Mouse (Mus musculus) right cerebral cortex, adult 18-20 months (tissue): ENCODE measurements at regions not wholly inside any gene's neighbourhood (a gene's known extent, or its start where the extent isn't known, plus 50 kb on each side); places are given as distances from the start of the nearest gene placed in this dataset.
"Not testable (repeated sequence)": the region's sequence is repeated elsewhere in the genome, so short reads cannot be mapped to it uniquely, and the experiment has no call there.

Experiments
- DNase-seq: peaks from one replicate; pipeline ENCODE4 v3.0.0; 2022; ENCODE audit warnings: mixed read lengths

DNA sequence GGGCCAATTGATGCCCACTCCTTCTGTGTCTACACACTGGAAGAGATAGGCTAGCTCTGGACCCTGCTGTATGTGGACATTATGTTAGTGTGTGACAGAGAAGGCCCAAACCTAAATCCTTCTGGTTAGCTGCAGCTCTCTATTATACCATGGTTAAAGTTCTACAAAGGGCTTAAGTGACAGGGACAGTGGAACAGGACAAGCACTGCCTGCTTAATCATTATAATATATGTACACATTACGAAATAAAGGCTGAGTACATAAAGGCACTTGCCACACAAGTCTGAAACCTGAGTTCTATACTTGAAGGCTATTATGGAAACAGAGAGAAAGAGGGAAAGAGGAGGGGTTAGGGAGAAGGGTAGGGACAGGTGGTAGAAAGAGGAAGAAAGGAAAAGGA is 55.2 kb downstream of the Rdh14 start:
- no peak for DNase-seq

DNA sequence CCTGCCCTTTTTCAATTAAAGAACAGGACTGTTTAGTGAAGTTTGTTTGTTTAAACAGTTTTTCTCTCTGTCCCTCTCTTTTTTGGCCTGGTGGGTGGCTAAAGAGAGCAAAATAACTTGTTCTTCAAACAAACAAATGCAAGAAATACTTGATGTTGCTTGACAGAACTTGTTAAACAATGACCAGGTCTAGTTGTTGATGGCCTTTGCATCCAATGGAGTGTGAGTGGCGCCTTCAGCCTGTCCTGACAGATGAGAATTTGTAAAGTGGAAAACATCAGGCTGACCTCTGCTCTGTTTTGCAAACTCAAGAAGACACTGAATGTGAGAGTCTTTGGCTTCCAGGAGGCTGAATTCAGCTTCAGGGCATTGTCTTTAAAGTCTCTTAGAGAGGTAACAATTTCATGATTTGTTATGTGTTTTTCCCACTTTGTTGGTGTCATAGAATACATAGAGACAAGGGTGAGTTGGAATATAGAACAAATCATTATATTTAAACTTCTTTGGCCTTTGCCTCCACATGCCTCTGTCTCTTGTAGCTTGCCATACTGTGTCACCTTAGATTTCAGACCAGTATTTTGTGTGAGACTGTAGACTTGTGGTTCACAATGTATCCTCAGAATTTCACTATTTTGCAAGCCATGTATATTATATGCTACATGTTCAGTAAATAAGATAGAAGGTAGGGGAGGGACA is 67.5 kb downstream of the Rdh14 start:
- no peak for DNase-seq

DNA sequence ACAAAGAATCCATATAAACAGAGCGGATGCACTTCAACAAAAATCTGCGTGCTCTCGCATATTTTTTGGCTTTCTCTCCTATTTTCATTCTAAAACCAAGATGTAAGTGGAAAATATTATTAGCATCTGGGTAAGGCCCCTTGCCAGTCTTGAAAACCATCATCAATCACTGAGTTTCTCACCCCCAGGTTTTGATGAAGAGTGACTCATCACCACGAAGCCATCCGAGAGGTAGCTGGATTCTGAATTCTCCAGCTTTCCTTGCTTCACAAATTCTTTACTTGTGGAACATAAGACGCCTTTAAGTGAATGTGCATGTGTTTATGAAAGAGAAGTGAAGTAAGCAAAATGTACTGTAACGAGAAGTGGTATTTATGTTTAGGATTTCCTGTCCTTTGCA is 71.2 kb downstream of the Rdh14 start:
- DNase-seq, result no peak

DNA sequence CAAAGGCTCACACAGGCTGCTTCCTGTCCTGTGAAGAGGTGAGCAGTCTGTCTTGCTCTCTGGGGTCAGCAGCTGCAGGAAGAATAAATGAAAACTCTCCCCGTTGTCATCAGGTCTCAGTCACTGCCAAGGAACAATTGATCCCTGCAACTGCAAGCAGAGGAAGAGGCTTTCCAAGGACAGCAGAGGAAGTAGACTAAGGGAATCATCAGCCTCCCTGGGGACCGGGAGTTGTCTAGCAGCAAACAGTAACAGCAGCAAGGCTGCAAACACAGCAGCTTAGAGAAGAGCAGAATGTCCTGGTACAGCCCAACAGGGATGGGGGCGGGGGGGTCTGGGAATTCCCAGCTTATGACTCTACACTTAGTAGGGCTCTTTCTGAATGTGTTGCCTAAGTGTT is 72.4 kb downstream of the Rdh14 start:
- DNase-seq, result no peak

DNA sequence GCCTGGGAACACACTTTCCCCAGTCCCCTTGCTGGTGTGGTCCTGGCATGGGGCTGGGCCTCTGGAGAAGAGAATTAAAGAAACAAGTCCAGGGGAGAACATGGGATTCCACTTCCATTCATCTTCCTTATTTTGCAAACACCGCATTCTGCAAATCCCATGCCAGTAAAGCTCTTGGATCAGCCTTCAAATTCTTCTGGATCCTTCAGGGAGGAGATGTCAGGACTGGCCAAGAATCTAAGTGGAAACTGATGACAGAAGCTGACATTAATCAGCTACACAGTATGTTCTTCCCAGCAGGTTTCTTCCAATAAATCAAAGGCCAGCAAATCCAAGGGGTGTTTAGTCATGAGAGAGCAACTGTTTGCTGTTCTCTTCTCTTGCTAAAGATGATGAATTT is 83.4 kb downstream of the Rdh14 start:
- no peak for DNase-seq

DNA sequence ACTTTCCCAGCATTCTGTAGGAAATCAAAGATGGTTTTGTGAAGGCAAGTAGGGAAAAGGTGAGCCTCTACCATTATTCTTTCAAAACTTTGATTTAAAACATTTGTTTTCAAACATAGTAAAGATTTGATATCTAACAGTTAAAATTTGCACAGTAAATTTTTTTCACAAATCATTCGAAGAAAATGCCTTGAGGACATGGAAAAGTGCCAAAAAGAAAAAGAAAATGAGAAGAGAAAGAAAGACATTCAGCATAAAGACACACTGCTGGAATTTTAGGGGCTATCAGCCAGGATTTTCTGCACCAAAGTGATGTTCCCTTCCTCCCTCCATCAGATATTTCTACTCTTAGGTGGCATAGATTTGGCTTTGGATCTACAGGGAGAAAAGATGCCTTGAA is 90.2 kb downstream of the Rdh14 start:
- no peak for DNase-seq

DNA sequence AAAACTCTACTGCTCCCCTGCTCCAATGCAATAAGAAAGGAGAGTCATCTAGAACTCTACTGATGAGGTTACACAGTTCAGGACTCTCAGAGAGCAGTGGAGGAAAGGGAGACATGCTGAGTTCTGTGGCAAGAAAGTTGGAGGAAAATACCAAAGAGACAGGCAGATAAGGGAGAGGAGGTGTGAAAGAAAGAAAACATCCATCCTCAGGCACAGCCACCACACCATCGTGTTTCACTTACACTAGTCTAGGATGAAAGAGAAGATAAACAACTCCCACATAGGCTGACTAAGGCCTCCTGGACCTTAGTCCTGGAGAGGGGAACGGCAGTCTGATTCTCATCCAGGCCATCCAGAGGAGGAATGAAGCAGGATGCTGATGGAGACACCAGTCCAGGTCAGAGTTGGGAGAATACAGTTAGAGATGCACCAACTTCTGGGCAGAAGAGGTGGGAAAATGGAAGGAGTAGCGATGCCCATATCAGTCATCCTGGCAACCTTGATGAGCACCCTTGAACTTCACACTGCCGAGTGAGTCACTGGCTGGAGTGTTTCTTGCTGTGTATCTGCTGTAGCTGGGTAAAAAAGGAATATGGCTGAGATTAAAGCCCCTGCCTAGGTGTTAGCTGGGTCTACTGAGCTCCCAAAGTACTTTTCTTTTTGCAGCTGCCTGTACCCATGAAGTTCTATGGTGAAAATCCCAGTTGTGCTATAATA is 91.9 kb downstream of the Rdh14 start:
- no peak for DNase-seq

DNA sequence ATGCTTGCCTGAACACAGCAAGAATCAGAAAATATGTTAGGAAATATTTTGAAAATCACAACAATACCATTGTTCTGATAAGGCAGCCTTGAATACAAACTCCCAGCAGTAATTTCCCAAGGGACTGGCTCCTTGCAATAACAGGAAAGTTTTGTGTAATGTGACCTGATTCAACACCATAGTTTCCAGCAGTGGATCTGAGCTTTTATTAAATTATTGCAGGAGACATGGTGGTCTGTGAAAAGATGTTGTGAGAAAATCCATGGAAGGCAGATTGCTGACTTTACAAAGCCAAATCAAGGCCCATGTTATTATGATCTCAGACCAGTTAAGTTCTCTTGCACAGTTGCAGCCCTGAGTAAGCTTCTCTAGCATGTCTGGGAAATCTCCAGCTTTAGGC is 116.1 kb downstream of the Rdh14 start:
- no peak for DNase-seq

DNA sequence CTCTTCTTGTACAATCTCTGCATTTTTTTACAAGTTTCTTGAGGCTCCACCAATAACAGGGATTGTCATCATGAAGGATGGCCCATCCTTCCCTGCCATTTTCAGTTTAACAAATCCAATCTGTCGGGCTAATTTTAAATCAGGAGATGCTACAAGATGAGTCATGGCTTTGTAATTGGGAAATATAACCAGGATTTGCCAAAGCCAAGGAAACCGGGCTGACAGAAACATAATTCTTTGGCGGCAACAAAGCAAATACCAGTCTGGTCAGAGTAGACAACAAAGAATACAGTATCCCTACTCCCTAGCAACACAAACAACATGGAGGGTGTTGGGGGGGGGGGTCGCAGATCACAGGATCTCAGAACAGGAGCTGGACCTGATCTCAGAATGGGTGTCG is 123.0 kb downstream of the Rdh14 start:
- peak; percentile 4 for DNase-seq

DNA sequence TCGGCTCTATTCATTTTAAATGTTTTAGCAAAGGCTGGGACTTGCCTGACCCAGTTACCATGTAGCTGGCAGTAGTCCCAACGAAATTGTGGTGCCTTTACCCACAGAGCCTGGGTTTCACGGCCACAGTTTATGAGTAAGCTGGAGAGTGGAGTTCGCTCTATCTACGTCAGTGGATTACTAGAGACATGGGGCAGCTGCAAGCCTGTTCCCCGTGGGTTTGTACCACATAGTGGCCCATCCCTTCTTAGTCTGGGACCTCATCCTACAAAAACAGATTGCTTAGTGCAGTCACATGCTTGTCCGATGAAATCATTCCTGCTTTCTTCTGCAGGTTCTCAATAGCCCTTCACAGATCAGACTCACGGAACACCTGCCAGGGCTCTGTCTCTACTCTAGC is 123.7 kb downstream of the Rdh14 start:
- peak; percentile 8 for DNase-seq

DNA sequence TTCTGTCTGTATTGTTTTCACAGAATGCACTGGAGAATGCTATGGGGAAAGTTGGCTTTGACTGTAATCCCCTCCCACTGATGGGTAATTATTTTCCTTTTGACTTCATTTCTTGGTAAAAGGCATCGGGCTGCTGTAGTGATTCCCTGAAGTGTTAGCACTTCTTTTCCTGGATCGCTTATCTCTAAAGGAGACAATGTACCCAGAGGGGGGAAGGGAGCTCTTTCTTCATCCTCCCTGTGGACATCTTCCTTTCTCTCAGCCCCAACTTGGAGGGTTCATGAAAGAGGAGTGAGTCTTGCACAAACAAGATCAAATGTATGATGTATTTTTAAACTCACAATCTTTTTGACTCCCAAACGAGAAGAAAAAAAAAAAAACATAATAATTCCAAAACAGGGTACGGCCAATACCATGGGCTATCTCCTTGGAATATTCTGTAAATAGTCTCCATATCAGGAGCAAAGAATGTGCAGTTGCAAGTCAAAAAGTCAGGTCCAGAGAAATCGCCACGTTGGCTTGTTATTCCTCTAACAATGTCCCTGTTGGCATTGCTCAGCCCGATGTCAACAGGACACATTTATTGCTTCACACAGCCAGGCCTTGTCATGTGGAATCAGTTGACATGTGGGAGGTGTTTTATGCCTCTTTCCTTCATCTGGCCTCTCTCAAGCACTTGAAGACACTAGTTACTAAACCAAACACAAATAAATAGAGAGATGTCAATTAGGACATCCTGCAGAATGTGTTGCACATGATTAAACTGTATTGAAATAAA is 134.1 kb downstream of the Rdh14 start:
- DNase-seq, result no peak

DNA sequence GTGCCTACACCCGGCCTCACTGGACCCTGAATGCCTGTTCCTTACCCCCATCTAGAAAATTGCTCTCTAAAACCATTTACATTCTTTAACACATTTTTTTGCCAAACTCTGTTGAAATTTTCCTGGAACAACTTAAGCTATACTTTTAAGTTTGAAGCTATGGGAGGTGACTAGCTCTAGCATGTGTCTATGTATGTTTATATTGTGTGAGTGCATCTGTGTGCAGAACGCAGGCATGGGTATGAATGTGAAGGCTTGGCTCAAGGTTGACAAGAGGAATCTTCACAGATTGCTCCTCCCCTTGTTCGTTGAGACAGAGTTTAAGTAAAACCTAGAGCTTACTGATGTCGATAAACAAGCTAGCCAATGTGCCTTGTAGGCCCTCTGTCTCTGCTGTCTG is 135.4 kb downstream of the Rdh14 start:
- DNase-seq, result no peak

DNA sequence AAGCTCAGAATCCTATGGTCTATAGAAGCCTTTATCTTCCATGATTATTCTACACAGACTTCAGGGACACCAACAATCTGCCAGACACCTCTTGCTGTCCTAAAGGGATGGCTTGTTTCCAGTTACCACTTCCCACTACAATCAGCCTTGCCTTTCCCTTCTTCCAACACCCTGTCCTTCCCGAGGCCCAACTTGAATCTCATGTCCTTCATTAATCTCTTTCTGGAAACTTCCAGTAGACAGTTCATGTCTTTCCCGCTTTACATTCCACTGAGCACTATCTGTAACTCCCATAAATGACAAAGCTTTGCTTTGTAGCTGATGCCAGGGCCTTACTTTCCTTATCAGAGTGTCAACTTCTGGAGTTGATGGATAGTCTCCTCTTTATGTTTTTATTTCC is 138.5 kb downstream of the Rdh14 start:
- DNase-seq, result no peak

DNA sequence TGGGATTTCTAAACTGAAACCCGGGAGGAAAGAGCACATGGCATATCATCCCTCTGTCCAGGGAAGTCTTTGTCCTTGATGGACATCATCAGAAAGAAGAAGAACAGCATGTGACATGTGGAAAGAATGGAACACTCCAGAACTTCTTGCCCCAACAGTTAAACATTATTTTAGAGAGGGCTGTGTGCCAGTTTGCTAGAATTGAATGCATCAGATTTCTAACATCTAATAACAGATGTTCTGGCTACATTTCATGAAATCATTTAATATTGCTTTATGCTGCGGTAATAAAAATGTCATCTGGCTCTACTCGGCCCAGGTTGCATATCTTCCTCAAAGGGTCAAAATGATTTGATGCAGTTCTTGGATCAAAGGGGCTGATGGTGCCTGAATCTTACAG is 140.4 kb downstream of the Rdh14 start:
- no peak for DNase-seq

DNA sequence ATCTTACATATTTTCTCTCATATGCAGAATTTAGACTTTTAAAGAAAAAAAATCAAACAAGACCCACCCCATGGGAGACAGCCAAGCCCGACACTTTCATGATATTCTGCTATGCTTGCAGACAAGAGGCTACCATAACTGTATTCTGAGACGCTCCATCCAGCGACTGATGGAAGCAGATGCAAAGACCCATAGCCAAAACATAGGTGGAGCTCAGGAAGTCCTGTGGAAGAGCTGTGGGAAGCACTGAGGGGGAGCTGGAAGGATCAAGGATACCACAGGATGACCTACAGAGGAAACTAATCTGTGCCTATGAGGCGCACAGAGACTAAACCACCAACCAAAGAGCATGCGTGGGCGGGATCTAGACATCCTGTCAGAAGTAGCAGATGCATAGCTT is 143.4 kb downstream of the Rdh14 start:
- no peak for DNase-seq

DNA sequence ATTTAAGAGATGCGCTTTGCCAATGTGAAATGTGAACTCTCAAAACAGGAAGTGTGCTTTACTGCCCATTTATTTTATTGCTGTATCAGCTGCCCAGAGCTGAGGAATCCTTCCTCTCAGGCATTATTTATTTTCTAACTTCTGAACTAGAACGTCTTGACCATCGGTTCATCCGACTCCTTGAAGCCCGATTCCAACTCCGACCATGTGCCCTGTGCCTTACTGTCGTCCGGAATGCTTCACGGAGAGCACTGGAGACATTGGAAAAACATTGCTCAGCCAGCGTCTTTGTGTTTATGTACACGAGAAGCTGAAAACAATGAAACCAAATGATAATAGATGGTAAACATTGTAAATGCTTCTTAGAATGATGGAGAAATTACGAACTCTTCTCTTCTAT is 145.7 kb downstream of the Rdh14 start:
- no peak for DNase-seq

DNA sequence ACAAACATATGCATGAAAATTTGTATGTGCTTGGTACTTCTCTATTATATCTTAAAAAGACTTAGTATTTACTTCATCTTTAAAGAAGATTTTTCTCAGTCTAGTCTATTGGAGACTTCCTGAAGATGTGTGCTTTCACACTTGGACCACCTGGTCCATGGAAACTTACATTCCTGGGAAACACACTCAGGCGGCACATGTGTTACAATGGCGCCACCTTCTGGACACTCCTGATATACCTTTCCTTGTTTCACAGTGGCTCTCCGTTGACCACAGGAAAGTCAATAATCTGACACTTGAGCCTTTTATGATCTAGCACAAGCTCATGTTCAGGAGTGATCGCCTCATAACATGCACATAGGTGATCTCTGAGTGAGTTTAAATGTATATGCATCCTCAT is 146.5 kb downstream of the Rdh14 start:
- DNase-seq, result peak; percentile 50

DNA sequence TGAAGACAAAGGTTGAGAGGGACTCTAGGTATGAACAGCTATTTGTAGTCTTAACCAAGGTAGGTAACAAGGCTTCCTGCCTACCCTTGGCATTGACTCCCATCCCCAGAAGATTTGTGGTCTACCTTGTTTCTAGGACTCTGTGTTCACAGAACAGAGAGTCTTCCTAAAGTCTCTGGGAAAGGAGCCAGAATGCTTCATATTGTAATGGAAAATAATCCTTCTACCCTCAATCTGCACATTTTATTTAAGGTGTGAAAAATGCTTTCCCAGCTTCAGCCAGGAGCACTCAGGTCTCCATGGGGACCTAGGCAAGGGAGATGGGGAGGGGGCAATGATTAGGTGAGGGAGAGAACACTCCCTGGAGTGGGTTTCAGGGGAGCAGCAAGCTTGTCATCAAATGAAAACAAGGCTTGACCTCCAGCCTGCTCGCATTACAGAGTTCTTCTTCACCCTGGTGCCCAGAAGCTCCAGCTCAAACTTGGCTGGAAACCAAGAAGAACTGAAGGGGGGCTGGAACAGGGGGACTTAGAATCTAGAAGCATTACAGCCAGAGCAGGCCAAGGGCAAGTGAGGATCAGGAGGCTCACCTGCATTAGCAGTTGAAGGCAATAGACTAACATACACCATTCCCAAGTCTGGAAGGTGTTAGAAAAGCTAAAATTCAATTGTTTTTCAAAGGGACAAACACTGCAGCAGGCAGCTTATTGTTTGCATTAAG is 159.1 kb downstream of the Rdh14 start:
- DNase-seq, result no peak

DNA sequence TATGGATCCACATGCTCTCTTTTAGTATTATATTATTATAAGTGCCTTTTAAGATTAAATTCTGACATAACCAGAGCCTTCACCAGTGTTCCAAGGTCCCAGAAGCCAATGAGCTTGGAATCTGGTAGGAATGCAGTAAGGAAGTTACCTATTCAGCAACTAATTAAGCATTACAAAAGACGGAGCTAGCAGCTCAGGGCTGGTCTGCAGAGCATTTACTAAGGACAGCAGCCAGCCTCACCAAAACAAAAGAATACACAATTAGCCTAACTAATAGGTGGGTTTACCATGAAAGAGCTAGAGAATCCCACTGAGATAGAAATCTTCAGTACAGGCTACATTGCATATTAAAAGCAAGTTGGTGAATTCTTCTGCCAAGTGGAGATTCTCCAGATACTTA is 164.1 kb downstream of the Rdh14 start:
- DNase-seq, result not testable (repeated sequence)

DNA sequence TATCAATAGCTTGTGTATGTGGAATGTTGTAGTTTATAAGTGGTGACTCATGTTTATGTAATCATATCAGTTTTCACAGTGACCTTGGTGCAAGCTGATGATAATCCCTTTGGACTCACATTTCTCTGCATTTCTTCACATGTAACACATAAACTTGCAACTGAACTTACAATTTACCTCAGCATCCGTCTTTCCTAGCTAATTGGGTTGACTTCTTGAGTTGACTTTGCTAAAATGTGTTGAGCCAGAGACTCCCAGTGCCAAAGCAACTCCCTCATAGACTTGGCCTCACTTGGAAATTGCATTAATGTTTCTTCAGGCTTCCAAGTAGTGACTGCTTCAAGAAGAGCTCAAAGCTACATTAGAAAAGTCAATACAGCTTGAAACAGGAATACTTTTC is 172.4 kb downstream of the Rdh14 start:
- DNase-seq, result no peak

DNA sequence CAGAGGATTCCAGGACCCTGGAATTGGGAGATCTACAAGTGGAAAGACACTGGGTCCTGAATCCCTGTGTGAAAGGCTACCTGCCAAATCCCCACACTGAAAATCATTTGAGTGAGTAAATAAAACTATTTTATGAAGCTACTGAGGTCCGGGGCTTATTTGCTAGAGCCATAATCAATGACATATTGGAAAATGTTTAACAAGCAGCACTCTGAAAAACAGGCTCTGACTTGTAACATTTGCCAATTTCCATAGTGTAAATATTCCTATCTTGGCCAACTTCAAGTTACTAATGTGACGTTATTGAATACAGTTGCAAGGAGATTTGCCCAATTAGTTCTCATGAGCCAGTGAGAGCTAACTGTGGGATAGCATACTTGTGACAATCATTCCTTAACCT is 177.3 kb downstream of the Rdh14 start:
- no peak for DNase-seq

DNA sequence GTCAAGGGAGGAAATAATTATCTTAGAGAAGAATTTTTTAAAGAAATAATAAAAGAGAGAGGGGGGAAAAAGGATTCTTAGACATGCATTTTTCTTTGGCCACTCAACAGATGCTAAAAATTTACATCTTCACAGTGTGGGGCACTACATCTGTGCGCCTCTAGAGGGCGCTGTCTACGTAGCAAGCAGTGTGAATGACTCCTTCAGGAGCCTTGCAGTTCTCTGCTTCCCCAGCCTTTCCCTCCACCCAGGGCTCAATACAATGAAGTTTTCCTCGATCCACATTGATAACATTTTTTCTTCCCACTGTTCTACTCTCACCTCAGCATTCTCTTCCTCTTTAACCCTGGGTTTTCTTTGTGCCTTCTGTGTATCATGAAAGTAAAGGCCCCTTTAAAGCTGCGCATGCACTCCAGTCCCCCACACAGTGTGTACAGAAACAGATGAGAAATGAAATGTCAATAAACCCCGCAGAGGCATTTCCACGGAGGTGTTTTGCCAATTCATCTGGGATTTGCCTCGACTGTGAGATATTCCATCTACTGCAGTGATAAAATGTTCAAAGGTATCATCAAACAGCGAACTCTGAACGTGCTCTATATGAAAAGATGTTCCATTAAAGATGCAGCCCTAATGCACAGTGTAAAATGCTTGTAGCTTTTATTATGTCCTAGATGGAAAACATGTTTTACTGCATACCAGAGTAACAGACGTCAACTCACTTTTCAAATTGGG is 181.2 kb downstream of the Rdh14 start:
- no peak for DNase-seq

DNA sequence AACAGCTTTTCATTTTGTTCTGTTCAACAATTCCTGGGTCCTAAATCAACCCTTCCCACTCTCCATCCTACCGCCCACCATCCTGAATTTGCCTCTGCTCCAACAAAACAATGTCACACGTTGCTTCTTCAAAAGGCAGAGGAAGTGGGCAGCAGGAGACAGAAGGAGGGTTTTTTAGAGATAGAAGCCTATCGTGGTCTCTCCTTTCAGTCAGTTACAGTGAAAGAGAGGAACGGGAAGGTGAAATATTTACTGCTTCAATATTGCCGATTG is 181.7 kb downstream of the Rdh14 start:
- DNase-seq, result peak; percentile 5
